Mouse (Mus musculus) layer of hippocampus, adult 8-10 months (tissue): ENCODE measurements around the gene F2. TPM values are rescaled to one million over a fixed set of nuclear protein-coding genes. Genes with fewer than 3 reads are reported as not detected.

Source experiments
- total RNA-seq, 4 experiments: library from RNA; stranded (reverse); gene quantifications; 2 replicates each; pipeline ENCODE4 v1.2.4; 2022

F2 gene
- total RNA-seq, 4 experiments from 2014 or later: 0.32 TPM; not detected in 3

Other genes starting within 250 kb of the F2 start
- gene 1110051M20Rik, start 191.7 kb downstream of the F2 start, total RNA-seq: 100 to 1,000 TPM; 108 to 144 (median 121) TPM
- gene Lrp4, start 178.9 kb downstream of the F2 start, total RNA-seq: 10 to 100 TPM; 26.1 to 30.6 (median 29.4) TPM
- 100 to 1,000 TPM; 121 to 126 (median 123) TPM for gene Ckap5, start 109.7 kb downstream of the F2 start, total RNA-seq
- gene Zfp408, start 13.4 kb upstream of the F2 start, total RNA-seq: 10 to 100 TPM; 11.2 to 15.0 (median 11.8) TPM
- gene Arhgap1, start 13.4 kb upstream of the F2 start, total RNA-seq: 10 to 100 TPM; 56.8 to 66.3 (median 63.1) TPM
- 10 to 100 TPM; 67.1 to 87.7 (median 74.4) TPM for gene Atg13, start 74.2 kb upstream of the F2 start, total RNA-seq
- gene Harbi1, start 74.4 kb upstream of the F2 start, total RNA-seq: 10 to 100 TPM in 1 of 4 experiments, 1 to 10 TPM in 3; 6.7 to 10.7 (median 8.0) TPM
- 10 to 100 TPM; 49.8 to 55.9 (median 52.8) TPM for gene Ambra1, start 93.7 kb upstream of the F2 start, total RNA-seq